Mouse (Mus musculus) v-Abl transformed pro-B cells (cell line): ENCODE measurements at regions not wholly inside any gene's neighbourhood (a gene's known extent, or its start where the extent isn't known, plus 50 kb on each side); places are given as distances from the start of the nearest gene placed in this dataset.

ENCODE experiments used
- in situ Hi-C, 2 experiments: fragments of 400-800 bp; cut with MboI; formaldehyde crosslinking; loops; one replicate each; pipeline ENCODE4 v1.15.1; 2025; ENCODE audit not compliant: unreplicated experiment in 2 of 2

DNA sequence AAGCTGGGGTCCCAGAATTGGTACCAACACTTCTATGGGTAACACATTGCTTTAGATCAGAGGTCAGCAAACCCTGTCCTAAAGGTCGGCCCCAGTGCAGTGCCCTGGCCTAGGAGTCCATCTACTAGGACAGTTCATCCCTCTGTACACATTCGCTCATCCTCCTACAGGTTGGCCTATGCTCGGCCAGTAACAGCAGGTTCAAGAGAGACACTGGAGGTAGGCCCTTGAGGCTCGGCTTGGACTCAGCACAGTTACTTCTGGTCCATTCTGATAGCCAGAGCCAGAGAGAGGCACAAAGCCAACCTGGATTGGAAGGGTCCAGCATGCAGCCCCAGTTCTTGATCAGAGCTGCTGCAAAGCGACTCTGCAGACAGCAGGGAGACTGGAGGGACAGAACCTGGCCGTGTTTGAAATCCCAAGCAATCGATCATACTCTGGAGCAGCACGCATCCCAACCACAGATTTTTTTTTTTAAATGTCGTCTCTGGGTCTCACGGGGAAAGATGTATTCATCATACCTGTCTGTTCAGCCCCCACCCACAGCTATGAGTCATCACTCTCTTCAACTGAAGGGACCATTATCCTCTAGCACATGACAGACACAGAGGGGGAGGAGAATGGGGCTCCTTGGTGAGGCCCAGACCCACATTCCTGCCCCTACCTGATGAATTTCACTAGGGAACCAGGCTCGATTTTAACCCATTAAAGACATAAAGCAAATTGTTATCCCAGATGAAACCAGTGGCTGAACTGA is 112.4 kb upstream of the Mkln1 start:
- in situ Hi-C loops, result no loop called here

DNA sequence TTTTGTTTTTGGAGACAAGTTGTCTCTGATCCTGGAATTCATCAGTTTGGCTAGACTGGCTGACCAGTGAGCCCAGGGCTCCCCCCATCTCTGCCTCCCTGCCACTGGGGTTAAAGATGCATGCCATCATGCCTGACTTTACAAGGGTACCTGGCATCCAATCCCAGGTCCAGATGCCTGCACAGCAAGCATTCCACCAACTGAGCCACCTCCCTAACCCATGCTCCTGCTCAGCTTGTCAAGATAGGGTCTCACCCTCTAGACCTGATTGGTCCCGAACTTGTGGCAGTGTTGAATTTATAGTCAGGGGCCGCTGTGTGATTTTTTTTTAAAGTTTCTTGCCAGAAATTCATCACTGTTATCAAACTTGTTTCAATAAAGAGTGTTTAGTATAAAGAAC is 111.4 kb upstream of the Mkln1 start:
- in situ Hi-C loops, result no loop called here

DNA sequence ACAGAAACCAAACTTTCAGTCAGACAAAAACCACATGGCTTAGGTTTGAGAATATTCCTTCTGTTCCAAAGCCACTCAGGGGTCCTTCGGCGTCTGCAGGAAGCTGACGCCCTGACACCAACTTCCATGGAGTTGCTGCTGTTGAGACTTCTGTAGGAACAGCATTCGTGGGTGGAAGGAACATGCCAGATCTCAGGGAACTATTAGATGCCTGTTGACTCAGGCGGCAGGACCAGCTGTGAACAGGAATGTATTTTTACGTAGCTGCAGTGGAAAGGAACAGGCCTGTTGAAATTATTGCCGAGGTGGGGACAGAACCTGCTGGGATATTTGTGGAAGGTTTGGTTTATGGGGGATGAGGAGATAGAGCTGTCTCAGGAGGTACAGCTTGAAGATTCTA is 110.8 kb upstream of the Mkln1 start:
- in situ Hi-C loops, result no loop called here

DNA sequence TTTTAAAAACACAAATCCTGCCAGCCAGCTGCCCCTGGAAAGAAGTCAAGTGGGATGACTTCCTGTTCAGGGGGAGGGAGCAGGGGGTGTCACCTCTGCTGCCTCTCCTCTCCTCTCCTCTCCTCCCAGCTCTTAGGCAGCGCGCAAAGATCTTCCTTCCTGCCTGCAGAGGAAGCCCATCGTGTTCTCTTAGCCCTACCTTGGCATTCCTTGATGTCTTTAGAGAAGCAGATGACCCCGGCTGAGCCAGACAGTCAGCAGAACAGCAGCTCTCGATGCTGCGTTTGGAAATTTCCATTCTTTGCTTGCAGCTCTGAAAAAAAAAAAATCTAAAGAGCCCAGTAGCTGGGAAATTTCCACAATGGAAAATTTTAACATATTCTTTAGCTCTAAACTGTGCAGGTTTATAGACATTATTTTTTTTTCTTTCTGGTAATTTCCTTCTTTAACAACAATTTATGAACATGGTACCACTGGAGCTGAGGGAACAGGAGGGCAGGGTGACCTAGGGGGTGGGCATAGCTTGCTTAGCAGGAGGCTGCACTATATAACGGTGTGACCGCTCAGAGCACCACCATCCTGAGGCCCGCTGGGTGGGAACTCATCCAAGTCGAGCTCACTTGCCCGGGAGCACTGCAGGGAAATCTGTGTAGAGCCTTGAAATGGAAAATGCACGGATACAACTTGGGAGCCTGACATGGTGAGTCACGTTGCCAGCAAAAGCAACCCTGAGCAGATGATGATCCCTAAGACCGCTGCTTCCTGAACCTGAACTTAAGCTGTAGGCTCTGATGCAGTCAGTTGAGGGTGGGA is 109.9 kb upstream of the Mkln1 start:
- in situ Hi-C loops, result no loop called here

DNA sequence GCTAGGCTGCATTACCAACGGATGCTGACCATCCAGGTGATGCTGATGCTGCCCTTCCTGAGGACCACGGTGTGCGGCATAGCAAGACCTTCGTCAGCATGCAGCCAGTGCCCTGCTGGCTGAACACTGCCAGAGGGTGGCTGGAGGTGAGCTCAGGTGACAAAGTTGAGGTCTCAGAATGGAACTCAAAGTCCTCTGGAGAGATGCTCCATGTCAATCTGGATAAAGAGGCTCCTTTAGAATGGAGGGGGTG is 109.4 kb upstream of the Mkln1 start:
- in situ Hi-C loops, result no loop called here

DNA sequence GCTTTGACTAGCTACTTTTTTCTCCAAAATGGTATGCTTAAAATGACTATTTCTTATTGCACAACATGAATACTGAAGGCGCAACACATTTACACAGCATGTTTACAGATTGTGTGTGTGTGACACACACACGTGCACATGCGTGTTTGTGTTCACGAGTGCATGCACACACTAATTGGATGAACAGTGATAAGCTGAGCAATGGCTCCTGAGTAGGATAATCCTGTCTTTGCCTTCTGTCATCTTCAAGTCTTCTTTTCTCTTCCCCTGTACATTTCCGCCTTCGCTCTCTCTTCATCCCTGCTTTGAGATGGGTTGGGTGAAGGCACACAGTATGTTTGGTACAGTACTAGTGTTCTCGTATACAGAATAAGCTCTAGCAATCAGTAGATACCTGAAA is 106.5 kb upstream of the Mkln1 start:
- in situ Hi-C loops, result no loop called here

DNA sequence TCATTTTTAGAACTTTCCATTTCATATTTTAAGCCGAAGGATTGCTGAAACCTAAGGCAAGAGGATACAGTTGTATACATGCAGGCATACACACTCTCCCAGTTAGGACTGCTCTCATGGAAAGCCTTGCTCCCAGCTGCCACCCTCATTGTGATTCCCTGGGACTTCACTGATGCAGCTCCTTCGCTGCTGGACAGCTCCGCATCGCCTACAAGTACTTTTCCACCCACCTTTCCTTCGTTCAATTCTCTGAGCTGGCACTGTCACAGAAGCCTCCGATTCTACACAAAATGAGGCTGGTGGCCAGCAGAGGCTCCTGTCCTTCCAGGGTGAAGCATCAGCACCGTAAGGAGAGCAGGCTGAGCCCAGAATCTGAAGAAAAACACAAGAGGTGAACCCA is 105.5 kb upstream of the Mkln1 start:
- in situ Hi-C loops, result no loop called here

DNA sequence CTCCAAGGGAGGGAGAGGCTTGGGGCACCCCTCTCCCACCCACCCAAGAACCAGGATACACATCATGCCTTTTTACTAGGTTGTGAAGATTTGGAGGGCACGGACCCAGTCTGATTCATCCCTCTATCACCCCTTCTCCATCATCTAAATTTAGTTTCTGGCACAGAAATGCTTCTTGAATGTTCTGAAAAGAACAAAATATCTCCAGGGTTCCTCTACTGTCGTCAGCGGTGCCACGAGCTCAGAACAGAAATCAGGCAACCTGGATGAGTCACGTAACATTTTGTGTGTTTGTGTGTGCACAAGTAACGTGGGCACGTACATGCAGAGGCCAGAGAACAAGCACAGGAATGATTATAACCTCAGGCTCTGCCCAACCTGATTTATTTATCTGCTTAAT is 99.1 kb upstream of the Mkln1 start:
- in situ Hi-C loops, result no loop called here

DNA sequence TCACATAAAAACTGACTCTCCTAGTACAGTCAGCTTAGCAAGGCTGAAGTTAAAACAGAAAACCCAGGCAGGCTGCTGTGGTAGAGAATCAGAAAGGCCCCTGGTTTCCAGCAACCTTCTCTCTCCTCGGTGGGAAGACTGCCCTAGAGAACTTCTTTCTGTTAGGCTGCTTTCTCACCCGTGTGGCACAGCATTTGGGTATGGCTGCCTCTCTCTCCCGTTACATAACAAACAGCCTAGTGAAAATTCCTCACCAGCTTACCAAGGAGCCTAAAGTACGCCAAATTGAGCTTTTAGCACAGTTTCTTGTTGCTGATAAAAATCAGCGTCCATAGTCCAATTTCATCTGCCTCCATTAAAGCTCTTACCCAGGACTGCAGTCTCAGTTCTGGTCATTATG is 92.8 kb upstream of the Mkln1 start:
- in situ Hi-C loops, result no loop called here

DNA sequence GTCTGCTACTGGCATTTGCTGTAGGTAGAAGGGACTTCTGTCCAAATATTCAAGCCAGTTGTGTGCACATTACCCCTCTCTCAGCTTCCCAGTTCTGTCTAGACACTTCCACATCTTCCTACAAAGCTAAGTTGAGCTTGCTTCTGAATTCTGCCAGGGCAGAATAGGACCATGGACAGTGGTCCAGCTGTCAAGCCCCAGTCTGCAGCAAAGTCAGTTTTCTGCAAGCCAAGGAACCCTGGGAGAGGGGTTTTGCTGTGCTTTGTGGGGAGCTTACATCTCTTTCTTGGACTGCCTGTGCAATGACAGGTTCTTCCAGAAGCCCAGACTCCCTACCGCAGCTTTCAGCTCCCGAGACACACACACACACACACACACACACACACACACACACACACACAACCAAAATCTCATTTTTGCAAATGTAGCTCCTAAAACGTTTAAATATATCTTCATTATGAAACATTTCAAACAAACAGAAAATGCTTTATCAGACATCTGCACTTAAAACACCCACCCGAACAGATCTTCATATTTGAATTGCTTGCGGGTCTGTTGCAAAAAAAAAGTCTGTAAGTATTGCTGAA is 91.4 kb upstream of the Mkln1 start:
- in situ Hi-C loops, result no loop called here

DNA sequence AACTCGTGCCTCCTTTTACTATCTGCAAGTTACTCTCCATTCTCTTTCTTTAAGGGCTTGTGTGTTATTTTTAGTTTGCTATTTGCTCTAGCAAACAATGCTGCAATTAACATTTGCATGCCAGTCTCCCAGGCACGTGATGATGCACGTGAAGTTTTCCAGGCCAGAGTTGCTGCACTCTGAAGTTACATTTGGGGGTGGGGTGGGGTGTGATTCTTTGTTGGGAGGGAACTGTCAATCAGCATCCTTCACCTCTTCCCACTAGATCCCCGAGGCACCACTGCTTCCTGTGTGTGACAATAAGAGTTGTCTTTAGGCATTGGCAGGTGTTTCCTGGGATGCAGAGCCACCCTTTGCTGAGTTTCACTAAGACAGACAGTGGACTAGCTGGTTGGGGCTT is 90.6 kb upstream of the Mkln1 start:
- in situ Hi-C loops, result no loop called here

DNA sequence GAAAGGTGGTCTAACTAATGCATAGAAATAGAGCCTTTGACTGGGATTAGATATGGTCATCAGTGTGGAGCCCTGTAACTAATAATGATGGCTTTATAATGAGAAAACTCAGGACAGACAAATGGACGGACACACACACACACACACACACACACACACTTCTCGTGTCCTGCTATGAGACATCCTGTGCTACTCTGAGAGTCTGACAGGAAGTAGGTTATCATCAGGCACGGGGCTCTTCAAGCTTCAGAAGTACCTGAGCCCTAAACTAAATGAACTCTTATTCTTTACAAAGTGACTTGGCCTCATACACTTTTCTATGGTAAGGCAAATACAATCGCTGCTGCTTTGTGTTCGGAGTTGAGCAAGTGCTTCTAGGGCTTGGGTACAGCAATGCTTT is 87.9 kb upstream of the Mkln1 start:
- in situ Hi-C loops, result no loop called here

DNA sequence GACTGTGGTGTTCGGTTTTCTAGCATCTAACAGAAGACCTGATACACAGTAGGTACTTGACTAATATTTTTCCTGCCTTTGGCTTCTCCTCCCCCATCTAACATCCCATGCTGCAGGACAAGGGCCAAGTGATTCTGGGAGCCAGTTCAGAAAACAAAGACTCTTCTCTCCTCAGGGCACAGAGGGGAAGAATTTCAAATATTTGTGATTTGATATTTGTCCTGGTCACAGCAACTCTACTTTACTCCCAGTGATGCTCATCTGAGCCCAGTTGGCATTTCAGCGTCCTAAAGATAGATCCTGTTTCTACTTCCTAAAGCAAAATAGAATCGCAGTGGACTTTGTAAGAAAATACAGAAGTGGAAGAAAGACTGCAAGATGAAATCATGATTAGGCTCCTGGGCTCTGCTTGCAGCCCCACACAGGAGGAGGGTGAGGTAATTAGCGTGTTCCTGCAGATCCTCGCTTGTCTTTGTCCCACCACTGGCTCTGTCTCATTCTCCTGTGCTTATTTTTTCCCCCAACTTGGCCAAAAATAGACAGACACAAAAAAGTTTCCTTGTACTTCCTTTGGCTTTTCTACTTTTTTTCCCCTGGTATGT is 84.6 kb upstream of the Mkln1 start:
- in situ Hi-C loops, result no loop called here

DNA sequence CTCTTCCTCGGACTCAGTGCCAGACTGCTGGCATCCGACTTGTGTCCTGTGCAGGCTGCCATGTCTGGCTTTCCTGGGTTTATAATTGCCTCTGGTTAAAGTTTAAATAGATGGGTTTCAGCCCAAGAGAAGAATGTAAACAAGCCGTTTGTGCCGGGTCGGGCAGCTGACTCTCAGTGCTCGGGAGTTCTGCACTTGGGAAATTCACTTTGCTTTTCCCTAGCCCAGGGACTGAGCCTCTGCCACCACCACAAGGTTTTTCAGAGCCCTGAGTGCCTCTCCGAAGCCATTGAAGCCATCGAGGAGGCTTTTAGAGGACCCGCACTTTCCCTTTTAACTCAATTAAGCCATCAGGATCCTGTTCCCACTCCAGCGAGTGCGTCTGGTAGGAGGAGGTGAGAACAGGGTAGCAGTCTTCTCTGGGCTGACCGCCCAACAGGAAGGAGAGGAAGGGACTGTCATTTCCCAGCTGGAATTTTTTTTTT is 80.8 kb upstream of the Mkln1 start:
- in situ Hi-C loops, result no loop called here

DNA sequence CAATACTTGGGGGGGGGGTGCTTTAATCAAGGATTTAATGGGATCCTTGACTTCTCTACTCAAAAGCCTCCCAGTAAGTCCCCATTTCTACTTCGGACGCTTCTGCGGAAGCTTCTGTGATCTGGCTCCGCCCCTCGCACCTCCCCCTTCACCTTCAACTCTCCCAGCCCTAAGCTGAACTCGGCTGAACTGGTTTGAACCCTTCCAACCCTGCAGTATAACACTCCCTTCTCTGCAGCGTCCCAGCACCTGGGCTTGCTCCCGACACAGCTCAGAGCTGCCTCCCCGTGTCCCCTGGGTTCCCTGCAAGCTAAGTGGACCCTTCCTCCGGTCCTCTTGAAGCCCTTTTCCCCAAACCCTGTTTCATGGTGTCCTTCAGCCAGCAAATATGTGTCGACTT is 80.0 kb upstream of the Mkln1 start:
- in situ Hi-C loops, result no loop called here

DNA sequence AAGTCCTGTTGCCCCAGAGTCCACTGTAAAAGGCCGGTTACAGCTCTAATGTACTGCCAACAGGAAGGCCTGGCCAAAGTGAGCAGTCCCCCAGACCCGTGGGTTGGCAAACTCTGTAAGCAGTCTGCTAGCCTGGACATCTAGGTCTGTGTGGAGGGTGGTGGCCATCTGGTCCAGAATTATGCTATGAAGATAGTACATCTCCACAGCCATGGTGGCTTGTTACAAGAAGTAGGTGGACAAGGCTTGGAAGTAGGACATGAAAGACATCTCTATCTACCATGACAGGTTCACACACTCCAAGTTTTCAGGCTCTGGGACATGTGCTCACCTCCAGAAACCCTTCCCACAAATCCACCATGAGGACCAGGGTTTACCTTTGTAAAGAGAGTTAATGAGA is 79.1 kb upstream of the Mkln1 start:
- in situ Hi-C loops, result no loop called here

DNA sequence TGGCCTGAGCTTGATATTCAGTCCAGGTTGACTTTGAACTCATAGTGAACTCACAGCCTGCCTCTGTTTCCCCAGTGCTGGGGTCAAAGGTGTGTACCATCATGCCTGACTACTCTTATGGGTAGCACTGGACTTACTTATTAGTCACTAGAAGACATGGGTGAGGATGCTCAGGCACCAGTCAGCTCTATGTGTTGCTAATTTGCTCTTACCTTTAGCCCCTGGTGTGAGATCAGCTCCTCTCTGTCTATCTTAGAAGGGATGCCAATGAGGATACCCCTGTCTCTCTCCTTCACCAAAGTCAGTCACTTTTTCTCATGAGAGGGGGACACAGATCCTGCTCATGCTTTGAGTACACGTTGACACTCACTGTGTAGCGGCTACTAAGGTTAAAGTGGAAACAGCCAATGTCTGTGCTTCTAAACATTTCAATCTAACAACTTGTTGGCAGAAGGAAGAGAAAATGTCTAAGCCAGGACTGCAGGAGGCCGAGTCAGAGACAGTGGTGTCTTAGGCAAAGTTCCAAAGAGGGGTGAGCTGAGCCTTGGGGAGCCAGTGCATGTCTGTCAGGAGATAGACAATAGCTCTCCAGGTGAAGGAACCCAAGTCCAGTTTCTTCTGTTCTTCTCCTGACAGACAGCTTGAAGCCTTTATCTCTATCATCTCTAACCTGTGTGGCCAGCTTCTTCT is 78.2 kb upstream of the Mkln1 start:
- in situ Hi-C loops, result no loop called here

DNA sequence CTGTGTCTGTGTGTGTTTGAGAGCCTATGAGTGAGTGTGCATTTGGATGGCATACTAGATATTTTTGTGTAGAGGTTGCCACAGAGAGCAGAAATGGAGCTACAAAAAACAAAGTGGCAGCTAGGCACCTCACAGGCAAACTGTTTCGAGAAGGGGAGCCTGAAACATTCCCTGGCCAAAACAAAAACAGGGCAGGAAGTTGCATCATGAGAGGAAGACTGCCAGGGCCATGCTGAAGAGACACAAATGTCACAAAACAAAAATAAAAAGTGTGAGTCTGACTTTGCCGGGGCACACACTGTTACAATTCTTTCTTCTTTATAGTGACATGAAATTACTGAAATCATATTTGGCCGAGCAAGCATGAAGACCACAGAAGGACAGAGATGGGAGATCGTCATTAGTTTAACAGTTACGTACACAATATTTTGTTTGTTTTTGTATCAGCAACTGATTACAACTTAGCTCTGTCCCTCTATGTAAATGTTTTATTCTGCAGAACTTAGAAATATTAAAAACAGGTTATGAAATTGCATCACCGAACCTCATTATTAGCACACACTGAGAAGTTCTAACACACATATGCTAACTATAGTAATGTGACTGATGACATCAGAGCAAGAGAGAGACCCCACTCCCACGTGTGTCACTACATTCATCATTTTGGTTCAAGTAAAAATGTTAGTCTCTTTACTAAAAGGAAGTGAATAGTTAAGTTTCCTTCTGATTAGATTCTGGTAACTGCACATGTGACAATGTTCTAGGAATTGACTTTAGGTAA is 77.3 kb upstream of the Mkln1 start:
- in situ Hi-C loops, result no loop called here

DNA sequence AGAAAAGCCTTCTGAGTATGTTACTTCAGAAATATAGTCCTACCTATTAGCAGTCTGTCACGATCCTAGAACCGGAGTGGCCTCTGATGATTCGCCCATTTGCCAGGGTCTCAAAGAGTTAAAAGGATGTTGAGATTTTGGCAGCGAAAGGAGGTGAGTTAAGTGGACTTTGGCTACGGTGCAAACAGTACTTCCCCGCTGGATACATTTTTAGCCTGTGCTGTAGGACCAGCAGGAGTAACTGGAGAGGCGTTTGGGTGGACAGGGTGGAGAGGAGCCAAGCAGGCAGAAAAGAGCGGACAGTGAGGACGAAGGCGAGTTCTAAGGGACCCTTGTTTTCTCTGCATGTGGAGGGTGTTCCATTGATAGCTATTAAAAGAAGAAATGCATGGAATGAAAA is 76.6 kb upstream of the Mkln1 start:
- in situ Hi-C loops, result no loop called here
